Mouse (Mus musculus) gastrocnemius, adult 2 months (tissue): ENCODE measurements around the gene Gm9732. TPM values are rescaled to one million over a fixed set of nuclear protein-coding genes. Genes with fewer than 3 reads are reported as not detected.
"Not testable (repeated sequence)": the region's sequence is repeated elsewhere in the genome, so short reads cannot be mapped to it uniquely, and the experiment has no call there.

Experiments
- DNase-seq: peaks from one replicate; pipeline ENCODE4 v3.0.0; 2022
- H3K27ac ChIP-seq: fragments of 200-600 bp; 2 replicates; pipeline ENCODE4 v1.8.1; 2022; ENCODE audit warnings: mild to moderate bottlenecking
- H3K4me3 ChIP-seq: fragments of 200-600 bp; 2 replicates; pipeline ENCODE4 v1.8.1; 2022; ENCODE audit warnings: mild to moderate bottlenecking, moderate library complexity
- intact Hi-C: fragments of 180-260 bp; cut with DNase I; formaldehyde crosslinking; loops from one replicate; pipeline ENCODE4 v1.15.1; 2025
- total RNA-seq, 2 experiments: library from RNA; stranded (reverse); gene quantifications; 2 replicates each; pipeline ENCODE4 v1.2.3; 2021

Gm9732 gene
- total RNA-seq, 2 experiments from 2014 or later, result not detected

DNA sequence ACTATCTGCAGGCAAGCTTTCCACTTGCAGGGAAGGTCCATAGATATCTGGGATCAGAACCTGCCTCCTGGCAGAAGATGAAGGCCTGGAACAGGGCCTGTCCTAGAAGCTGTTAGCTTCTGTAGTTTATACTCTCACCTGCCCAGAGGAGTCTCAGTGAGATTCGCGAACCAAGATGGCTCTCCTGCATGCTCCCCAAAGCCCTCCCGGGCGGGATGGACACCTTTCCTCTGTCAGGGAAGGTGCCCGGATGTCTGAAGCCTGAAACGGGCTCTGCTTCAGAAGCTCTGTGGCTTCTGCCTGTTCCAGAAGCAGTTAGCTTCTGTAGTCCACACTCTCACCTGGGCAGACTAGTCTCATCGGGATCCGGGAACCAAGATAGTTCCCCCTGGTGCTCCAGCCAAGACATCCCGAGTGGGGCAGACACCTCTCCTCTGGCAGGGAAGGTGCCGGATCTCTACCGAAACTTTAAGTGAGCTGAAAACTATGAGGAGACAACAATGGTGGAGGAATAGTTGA lies 56.6 kb downstream of the Gm9732 start:
- intact Hi-C loops, result not testable (repeated sequence)

DNA sequence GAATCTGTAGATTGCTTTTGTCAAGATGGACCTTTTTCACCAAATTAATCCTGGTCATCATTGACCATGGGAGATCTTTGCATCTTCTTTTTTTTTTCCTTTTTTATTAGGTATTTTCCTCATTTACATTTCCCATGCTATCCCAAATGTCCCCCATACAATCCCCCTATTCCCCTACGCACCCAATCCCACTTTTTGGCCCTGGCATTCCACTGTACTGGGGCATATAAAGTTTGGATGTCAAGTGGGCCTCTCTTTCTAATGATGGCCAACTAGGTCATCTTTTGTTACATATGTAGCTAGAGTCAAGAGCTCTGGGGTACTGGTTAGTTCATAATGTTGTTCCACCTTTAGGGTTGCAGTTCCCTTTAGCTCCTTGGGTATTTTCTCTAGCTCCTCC lies 62.8 kb downstream of the Gm9732 start:
- H3K27ac ChIP-seq, DNase-seq, H3K4me3 ChIP-seq, intact Hi-C loops: not testable (repeated sequence)

More for the DNA sequence above, 56.6 kb downstream of the Gm9732 start:
- H3K27ac ChIP-seq, H3K4me3 ChIP-seq: not testable (repeated sequence)
- peak; percentile 24 for DNase-seq

DNA sequence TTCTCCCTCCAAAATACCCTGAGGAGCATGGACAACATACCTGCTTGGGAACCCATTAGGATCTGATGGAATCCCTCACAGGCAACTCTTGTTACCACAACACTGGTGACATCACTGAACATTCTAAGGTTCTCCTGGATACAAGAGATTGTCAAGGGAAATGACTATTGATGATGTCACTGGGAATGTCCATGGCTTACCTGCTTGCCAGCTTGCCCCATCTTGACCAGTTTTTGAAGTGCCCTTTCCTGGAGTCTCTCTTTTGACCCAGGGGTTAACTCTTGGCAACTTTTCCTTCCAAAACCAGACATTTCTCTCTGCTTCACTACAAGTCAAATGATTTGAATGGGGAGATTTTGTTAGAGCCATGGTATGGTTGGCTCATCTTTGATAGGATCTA lies 72.9 kb downstream of the Gm9732 start, which contains the start of gene 1700001F09Rik:
1700001F09Rik (minus strand) TSS at position 101 of the 400 bp plus-strand sequence.
- intact Hi-C loops, H3K4me3 ChIP-seq, H3K27ac ChIP-seq, DNase-seq: not testable (repeated sequence)

DNA sequence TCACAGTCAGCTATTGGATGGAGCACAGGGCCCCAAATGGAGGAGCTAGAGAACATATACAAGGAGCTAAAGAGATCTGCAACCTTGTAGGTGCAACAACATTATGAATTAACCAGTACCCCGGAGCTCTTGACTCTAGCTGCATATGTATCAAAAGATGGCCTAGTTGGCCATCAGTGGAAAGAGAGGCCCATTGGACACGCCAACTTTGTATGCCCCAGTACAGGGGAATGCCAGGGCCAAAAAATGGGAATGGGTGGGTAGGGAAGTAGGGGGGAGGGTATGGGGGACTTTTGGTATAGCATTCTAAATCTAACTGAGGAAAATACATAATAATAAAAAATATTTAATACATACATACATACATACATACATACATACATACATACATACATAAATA lies 78.1 kb downstream of the Gm9732 start:
- H3K27ac ChIP-seq, H3K4me3 ChIP-seq, intact Hi-C loops: not testable (repeated sequence)
- peak; percentile 14 for DNase-seq

Other genes starting within 250 kb of the Gm9732 start
- gene Gm8094, start 198.4 kb upstream of the Gm9732 start, total RNA-seq, result not detected
- gene Gm8104, start 174.4 kb upstream of the Gm9732 start, total RNA-seq, result not detected
- not detected for gene Gm7233, start 95.2 kb upstream of the Gm9732 start, total RNA-seq
- not detected for gene Gm8122, start 39.7 kb upstream of the Gm9732 start, total RNA-seq
- not detected for gene Gm8126, start 16.4 kb upstream of the Gm9732 start, total RNA-seq
- gene Gm8127, start 18.8 kb downstream of the Gm9732 start, total RNA-seq, result not detected
- not detected for gene 1700001F09Rik, start 72.8 kb downstream of the Gm9732 start, total RNA-seq
- not detected for gene Gm8138, start 141.3 kb downstream of the Gm9732 start, total RNA-seq